12 mouse cellular contexts compared by ENCODE assay signal in the genomic region with DNA sequence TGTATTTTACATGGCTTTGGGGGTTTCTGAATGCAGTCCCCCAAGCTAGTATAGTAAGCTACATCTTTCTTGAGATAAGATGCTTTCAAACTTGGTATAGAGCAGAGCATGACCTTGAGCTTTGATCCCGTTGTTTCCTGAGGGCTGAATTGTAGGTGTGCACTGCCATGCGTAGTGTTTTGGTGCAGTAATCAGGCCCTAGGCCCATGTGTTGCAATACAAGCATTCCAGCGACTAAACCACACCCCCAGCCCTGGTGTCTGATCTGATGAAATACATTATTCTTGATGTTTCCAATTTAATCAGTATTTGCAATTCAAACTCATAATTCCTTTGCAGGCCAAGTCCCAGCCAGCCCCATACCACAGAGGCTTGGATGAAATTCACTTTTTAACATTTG.
"Had no signal": no experiment of that assay in that cellular context is flagged by ENCODE, and none has a peak within 500 bp of the region (broad histone marks: within the 10 kb centered on the region; RNA-seq: fewer than 3 reads in every experiment).

No protein-coding gene starts in this region.

- H3K4me2 ChIP-seq: liver, embryonic 15.5 days; neural tube, embryonic 15.5 days had no signal

- H3K9ac ChIP-seq: liver, embryonic 15.5 days; neural tube, embryonic 15.5 days had no signal

- H3K4me1 ChIP-seq: limb, embryonic 10.5 days; midbrain, embryonic 10.5 days; neural tube, embryonic 15.5 days had no signal

- H3K27me3 ChIP-seq: liver, embryonic 15.5 days; neural tube, embryonic 15.5 days had no signal

- H3K36me3 ChIP-seq: limb, embryonic 10.5 days; midbrain, embryonic 10.5 days had no signal

- H3K27ac ChIP-seq: left cerebral cortex, adult 2 months; limb, embryonic 10.5 days; liver, embryonic 15.5 days; midbrain, embryonic 10.5 days; neural tube, embryonic 15.5 days; stomach, postnatal 0 days had no signal

- H3K4me3 ChIP-seq: left cerebral cortex, adult 2 months; limb, embryonic 10.5 days; liver, embryonic 15.5 days; midbrain, embryonic 10.5 days; myocyte; neural tube, embryonic 15.5 days had no signal

- H3K9me3 ChIP-seq: limb, embryonic 10.5 days; liver, embryonic 15.5 days; midbrain, embryonic 10.5 days; neural tube, embryonic 15.5 days had no signal

- DNase-seq: kidney, adult 11 months; kidney, postnatal 14 days; right cerebral cortex, adult 18-20 months; right cerebral cortex, postnatal 25 days; thymus, postnatal 4 days had no signal
